Mouse (Mus musculus): ENCODE measurements around the gene Eml6.

- no peak for TF ChIP-seq CTCF (IDR thresholded peaks at IDR 0.05; ENCODE audit: low read depth, low read length)
- TF ChIP-seq POLR2AphosphoS5 (IDR thresholded peaks at IDR 0.05; ENCODE audit: insufficient replicate concordance, low read depth, low read length), result no peak
- TF ChIP-seq GATA1 (IDR thresholded peaks at IDR 0.05; ENCODE audit: borderline replicate concordance, low read length), result no peak
Observed at GRCm38 (mm10) chr11:29706845-29707244, 319.0 kb downstream of the Eml6 start.

Data from G1E (cell line).